Mouse (Mus musculus) embryo, embryonic 11.5 days (tissue): ENCODE measurements around the gene Pfkp.

Experiments used
- DNase-seq: peaks from one replicate; pipeline ENCODE4 v3.0.0-alpha.2; 2012; ENCODE audit warnings: low read depth, low spot score

Pfkp gene

GRCm38 (mm10) chr13:6613690-6614445, 34.7 kb downstream of the Pfkp start:
- no peak for DNase-seq

GRCm38 (mm10) chr13:6602786-6603409, 45.7 kb downstream of the Pfkp start:
- DNase-seq = no peak

- DNase-seq = no peak
Observed at GRCm38 (mm10) chr13:6601676-6602075, 46.9 kb downstream of the Pfkp start.

GRCm38 (mm10) chr13:6600626-6601025, 48.0 kb downstream of the Pfkp start:
- DNase-seq = no peak

GRCm38 (mm10) chr13:6597801-6598200, 50.8 kb downstream of the Pfkp start:
- DNase-seq = no peak

- DNase-seq = no peak
Observed at GRCm38 (mm10) chr13:6595403-6595802, 53.2 kb downstream of the Pfkp start.

- DNase-seq = no peak
Observed at GRCm38 (mm10) chr13:6590846-6591245, 57.7 kb downstream of the Pfkp start.

- DNase-seq = no peak
Observed at GRCm38 (mm10) chr13:6586009-6586408, 62.6 kb downstream of the Pfkp start.

- no peak for DNase-seq
Observed at GRCm38 (mm10) chr13:6583499-6584125, 65.0 kb downstream of the Pfkp start.

GRCm38 (mm10) chr13:6575920-6576509, 72.6 kb downstream of the Pfkp start:
- peak; percentile 13 for DNase-seq

GRCm38 (mm10) chr13:6565571-6565970, 83.0 kb downstream of the Pfkp start:
- no peak for DNase-seq

GRCm38 (mm10) chr13:6562409-6562808, 86.2 kb downstream of the Pfkp start:
- DNase-seq = no peak

- no peak for DNase-seq
Observed at GRCm38 (mm10) chr13:6557771-6558170, 90.8 kb downstream of the Pfkp start.

GRCm38 (mm10) chr13:6555656-6556055, 92.9 kb downstream of the Pfkp start:
- no peak for DNase-seq

GRCm38 (mm10) chr13:6553708-6554107, 94.9 kb downstream of the Pfkp start:
- no peak for DNase-seq

GRCm38 (mm10) chr13:6535287-6535932, 113.2 kb downstream of the Pfkp start:
- no peak for DNase-seq

GRCm38 (mm10) chr13:6532683-6533082, 115.9 kb downstream of the Pfkp start:
- DNase-seq = no peak
